Mouse (Mus musculus) gastrocnemius, postnatal 14 days (tissue): ENCODE measurements at regions not wholly inside any gene's neighbourhood (a gene's known extent, or its start where the extent isn't known, plus 50 kb on each side); places are given as distances from the start of the nearest gene placed in this dataset.

ENCODE experiments used
- DNase-seq: peaks from one replicate; pipeline ENCODE4 v3.0.0; 2021; ENCODE audit warnings: mixed read lengths
- intact Hi-C: fragments of 180-260 bp; cut with DNase I; formaldehyde crosslinking; loops from one replicate; pipeline ENCODE4 v1.15.1; 2025; ENCODE audit warnings: low total_unique reads

DNA sequence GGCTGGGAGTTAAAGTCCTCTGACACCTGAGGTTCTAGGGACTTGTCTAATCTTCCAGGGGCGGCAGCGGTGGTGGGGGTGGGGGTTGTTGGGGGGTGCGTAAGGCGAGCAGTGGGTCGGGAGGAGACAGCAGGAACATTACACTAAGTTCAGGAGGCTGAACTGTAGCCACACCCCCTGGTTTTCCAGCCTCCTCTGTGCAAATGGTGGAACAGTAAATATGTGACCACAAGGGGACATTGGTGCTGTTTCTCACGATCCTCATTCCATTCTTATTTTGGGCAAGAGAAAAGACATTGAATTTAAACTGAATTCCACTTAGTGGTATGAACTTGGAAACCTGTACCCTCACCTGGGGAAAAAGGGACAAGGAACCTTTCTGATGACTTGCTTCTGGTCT lies 237.6 kb upstream of the Eef2kmt start:
- intact Hi-C loops, result no loop called here
- no peak for DNase-seq

DNA sequence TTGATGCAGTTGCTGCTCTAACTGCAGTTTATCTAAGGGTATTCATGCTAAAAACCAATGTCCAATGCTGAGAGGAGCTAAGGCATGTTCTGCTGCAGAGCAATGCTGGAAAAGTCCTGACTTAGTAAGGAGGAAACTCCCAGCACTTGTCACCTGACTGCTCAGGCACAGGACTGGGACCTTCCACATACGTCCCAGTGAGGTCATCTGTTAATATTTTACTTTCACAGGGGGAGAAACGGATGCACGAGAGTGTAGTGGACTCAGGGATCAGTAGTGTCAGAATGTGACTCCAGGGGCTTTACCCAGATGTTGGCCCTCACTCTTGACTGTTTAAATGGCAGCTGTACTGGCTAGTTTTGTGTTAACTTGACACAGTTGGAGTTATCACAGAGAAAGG lies 231.5 kb upstream of the Eef2kmt start:
- intact Hi-C loops, result no loop called here

DNA sequence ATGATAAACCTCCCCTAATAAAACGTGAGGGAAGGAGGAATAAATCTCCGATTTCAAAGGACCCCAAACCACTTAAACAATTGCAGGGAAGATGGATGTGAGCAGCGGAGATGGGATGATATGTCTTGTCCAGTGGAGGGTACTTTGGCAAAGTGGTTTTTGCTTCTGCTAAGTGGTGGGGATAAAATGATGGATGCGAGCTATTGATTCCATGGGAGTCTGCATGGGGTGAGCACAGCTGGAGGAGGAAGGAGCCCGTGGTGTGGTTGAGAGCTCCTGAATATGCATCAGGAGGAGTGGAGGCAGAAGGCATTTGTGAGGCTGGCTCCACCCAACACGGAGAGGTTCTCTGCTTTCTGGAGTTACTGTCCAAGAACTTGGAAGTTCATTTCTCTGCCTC lies 227.6 kb upstream of the Eef2kmt start:
- intact Hi-C loops, result no loop called here
- no peak for DNase-seq

More for the DNA sequence above, 231.5 kb upstream of the Eef2kmt start:
- no peak for DNase-seq

DNA sequence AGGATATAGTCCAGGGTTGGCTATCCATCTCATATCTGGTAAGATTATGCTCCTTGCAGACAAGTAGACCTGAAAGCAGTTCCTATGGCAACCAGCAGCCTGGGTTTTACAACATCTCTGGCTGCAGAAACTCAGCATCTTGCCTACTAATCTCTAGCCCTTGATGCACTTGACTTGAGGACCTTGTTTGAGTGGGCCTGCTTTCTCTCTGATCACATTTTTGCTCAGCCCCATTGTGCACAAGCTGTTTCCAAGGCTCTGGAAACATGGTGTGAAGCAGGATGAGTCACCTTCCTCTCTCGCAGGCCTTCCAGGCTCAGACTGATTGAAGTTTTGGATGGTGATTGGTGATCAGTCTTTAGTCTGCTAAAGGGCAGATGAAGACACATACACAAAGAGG lies 224.4 kb upstream of the Eef2kmt start:
- DNase-seq, result no peak
- intact Hi-C loops, result no loop called here

DNA sequence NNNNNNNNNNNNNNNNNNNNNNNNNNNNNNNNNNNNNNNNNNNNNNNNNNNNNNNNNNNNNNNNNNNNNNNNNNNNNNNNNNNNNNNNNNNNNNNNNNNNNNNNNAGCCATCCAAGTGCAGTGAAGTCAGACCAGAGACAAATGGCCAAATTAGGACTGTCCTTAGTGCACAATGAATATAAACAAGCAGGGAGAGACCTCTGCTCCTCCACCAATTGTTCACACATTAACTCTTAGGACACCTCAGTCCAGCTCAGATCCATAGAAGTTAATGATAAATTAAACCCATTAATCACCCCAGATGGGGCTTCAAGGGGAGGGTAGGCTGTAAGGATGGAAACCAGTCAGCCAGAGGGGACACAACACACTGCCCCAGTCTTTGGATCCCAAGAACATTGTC lies 223.2 kb upstream of the Eef2kmt start:
- DNase-seq, result no peak

DNA sequence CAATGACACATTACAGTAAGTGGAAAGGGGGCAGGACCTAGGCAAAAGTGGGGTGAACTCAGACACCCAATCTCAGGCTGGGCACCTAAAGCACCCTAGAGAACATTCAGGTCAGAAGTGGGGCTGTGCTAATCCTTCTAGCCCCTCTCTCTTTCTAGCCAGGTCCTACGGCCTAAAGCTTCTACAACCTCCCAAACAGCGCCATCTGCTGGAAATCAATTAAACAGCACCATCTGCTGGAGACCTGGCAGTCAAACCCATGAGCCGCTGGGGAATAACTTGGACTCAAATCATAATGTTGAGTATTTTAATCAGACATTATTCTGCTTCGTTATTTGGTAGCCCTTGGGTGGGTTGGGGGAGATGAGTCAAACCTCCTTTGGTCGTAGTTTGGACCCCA lies 215.5 kb upstream of the Eef2kmt start:
- DNase-seq, result no peak
- intact Hi-C loops, result loop anchor here (5.0 to 10.0 kb wide), 2 partner anchors 63 to 461 kb away; no protein-coding TSS in a partner anchor

More for the DNA sequence above, 223.2 kb upstream of the Eef2kmt start:
- intact Hi-C loops, result loop anchor here (10.0 kb wide), 1 partner anchor 56 kb away; no protein-coding TSS in a partner anchor

DNA sequence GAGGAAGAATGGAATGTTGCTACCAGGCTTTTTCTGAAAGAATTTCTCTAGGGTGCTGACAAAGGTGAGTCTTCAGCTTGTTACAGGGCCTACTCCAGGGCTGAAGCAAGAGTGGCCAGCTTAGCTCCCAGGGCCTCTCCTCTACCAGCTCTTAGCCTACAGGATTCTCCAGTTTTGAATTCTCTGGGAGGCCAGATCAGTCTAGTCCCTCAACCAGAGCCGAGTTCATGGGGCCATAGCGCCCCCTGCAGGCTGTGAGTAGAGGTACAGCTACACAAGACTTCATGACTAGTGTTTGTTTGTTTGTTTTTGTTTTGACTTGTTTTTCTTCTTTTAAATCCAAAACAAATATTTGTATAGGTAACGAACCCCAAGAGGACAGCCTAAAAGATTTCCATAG lies 211.8 kb upstream of the Eef2kmt start:
- intact Hi-C loops, result loop anchor here (2.0 kb wide), 1 partner anchor 161 kb away; no protein-coding TSS in a partner anchor
- peak; percentile 15 for DNase-seq

DNA sequence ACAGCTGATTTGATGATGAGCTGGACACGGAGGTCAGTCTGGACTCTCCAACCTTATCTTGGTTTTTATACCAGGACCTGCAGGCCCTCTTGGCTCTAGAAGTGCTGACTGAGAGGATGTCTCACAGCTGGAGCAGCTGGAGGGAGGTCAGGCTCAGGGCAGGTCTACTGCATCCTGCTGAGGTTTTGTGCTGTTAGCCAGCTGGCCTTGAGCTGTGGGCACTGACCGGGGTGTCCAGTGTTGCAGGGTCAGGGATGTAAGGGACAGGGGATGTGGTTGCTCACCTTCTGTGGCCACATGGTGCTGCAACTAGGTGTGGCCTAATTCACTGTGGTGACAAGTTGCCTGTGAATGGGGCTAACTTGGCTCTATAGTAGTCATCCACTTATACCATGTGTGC lies 211.0 kb upstream of the Eef2kmt start:
- DNase-seq, result no peak
- intact Hi-C loops, result loop anchor here (2.0 kb wide), 1 partner anchor 160 kb away; no protein-coding TSS in a partner anchor

DNA sequence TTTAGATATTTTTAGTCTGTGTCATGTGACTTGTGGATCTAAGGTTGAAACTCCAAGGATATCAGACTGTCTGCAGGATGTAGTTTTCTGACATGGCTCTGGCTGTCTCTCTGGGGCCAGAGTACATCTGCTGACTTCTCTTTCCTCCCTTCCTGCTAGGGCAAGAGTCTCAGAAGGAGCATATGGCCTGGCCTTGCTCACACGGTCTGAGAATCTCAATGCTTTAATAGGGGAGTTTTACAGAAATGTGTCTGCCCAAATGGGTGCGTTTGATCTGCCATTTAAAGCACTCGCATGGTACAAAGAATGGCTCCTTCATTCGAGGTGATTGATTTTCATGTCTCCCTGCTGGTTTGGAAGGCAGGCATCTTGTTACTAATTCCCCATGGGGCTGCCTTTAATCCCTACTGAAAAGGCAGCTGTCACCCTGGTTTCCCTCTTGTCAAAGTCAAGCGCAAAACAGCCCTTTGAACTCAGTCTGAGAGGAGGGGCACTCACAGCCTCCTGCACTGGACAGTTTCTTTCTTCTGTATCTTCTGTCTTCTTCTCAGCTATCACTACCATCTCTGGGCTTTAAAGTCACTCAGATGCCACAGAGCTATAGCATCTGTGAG lies 199.7 kb upstream of the Eef2kmt start:
- intact Hi-C loops, result no loop called here
- DNase-seq, result no peak

DNA sequence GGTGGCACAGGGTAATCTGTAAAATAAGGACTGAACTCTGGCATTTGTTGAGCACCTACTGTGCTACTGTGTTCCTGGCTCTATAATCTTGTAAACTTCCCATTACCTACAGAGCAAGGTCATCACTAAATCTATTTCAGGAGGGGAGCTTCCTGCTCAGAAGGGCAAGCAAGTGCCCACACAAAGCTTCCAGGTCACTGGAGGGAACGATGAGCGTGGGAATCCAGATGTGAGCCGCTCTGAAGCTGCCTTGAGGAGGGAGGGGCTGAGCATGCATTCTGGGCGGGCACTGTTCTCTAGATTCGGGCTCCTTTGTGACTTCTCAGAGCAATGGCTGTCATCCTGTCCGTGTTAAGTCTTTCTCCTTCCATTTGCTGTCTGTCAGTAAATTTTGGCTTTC lies 198.5 kb upstream of the Eef2kmt start:
- intact Hi-C loops, result no loop called here
- no peak for DNase-seq

DNA sequence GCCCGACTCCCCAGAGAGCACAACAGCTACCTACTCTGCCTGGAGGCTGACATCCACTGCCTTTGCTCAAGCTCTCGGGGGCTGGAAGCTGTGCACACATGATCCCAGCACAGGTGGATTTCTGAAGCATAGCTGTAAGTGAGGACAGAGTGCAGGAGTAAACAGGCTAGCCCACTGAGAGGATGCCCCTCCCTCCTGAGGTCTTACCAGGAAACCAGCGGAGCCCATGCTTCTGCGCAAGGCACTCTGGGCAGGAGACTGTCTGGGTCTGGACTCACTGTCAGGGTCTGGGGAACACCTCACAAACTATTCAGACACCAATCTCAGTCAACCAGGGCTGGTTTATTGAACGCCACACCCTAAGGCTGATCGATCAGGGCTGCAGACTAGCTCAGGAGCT lies 197.2 kb upstream of the Eef2kmt start:
- intact Hi-C loops, result no loop called here
- DNase-seq, result no peak

DNA sequence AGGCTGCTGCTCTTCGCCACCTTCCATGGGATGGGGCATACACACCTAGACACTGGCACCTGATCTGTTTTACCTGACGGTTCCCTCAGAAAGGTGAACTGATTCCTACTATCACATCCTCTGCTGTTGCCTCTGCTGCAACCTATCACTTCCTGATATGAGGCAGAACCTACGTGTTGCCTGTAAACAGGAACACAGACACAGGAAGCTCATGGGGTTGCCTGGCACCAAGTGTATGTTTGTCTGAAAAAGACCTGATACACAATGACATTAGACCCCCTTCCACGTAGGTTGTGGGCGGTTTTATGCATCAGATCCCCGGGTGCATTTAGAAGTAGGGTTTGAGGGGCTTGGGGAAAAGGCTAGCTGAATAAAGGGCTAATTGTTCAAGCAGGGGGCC lies 190.0 kb upstream of the Eef2kmt start:
- intact Hi-C loops, result no loop called here
- no peak for DNase-seq

DNA sequence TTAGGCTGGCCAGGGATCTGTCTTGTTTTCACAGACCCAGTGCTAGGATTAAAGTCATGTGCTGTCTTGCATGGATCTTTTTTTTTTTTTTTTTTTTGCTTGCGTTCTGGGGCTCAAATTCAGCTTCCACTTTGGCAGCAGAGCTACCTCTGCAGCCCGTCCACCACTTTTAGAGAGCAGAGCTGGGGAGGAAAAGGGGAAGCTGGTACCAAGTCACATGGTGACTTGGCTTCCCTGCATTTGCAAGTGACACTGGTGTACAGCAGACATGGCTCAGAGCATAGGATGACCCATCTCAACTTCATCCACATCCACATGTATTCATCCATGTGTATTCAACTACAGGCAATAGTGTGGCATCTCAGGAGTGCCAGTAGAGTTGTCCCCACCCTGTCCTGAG lies 189.0 kb upstream of the Eef2kmt start:
- DNase-seq, result no peak
- intact Hi-C loops, result no loop called here

DNA sequence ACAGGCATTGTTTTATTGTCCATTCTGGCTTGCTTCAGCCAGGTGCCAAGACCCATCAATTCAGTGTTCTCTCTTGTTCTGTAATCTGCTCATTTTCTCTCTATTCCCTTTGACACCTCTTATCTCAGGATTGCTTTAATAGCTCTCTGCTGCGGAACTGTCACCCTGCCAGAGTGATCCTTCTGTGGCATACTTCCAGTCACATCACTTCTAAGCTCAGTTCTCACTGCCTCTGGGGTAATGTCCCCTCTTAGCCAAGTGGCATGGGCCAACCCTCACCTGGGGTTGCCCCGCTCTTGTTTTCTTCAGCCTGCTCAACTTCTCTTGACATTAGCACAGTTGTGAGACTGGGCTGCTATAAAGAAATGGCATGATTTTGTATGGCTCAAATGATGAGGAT lies 183.9 kb upstream of the Eef2kmt start:
- DNase-seq, result no peak

DNA sequence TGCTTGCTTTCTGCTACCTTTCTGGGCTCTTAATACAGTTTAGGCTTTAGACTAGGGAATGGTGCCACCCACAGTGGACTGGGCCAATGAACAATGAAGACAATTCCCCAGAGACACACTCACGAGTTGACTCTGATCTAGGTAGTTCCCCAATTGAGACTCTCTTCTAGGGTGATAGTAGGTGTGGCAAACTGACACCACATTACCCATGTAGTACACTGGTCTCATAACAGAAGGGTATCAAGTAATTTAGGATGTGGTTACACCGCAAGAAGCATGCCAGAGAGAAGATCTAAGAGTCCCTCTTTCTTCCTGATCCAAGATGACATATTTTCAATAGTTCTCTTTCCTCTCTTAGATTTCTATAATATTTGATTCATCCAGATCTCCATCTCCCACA lies 182.6 kb upstream of the Eef2kmt start:
- intact Hi-C loops, result no loop called here
- DNase-seq, result no peak

More for the DNA sequence above, 183.9 kb upstream of the Eef2kmt start:
- intact Hi-C loops, result no loop called here

DNA sequence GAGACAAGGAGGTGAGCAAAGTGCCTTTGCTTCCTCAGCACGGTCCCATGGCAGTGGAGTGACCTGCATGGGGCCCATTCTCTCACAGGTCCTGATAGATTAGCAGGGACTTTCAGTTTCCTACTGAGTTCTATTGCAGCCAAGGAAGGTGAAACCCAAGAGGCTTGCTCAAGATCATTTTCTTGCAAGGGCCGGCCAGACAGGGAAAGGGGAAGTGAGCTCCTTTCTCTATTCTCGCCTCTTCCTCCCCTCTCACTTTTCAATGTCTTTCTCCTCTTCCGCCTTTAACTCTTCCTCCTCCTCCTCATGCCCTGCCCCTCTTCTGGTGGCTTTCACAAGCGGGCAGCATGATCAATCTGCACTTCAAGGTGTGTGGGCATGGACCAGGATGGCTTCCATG lies 175.9 kb upstream of the Eef2kmt start:
- no peak for DNase-seq
- intact Hi-C loops, result no loop called here

DNA sequence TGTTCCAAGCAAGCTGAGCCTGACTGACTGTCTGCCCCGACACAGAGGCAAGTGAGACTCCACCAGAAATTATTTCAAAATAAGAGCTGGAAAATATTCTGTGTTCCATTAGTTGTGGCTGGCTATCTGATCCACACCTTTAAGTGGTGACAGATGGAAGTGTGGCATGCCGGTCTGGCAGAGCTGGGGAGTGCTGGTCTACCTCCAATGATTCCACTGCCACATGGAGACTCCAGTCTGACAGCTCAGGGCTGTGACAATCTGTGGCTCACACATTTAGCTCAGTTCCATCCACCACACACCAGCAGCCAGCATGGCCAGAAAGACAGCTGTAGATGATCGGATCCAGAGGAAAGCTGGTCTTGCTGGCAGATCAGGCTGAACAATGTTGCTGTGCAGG lies 175.3 kb upstream of the Eef2kmt start:
- DNase-seq, result peak; percentile 15
- intact Hi-C loops, result no loop called here

DNA sequence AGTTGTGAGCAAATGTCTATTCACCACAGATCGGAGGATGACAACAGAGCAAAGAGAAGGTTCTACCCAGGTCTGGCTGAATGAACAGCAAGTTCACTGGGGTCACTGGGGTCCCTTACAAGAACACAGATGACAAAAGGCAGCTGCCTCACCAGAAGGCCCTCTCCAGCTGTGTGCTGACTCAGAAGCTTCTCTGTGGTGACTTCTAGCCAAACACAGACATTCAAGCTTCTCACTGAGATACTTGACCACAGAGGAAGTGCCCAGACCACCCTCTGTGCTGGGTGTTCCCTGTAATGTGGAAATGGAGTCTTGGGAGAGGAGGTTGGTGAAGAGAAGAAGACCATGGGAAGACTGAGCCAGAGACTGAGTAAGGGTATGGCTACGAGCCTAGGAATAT lies 173.7 kb upstream of the Eef2kmt start:
- intact Hi-C loops, result no loop called here

DNA sequence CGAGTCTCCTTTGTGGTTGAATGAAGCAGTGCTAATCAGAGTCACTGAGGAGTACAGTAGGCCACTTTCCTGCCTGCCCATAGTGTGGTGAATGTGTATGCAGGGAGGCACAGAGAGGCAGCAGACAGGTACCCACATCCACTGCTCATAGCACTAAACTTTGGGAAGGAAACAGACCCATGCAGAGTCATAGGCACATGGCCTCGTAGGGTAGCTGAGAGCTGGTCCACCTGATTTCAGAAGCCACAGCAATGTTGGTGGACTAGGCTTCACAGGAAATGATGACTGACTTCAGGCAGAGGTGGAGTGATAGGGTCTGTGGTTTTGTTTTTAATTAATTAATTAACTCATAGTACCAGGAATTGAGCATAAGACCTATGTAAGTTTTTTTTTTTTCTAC lies 170.1 kb upstream of the Eef2kmt start:
- intact Hi-C loops, result no loop called here
- no peak for DNase-seq

More for the DNA sequence above, 173.7 kb upstream of the Eef2kmt start:
- DNase-seq, result no peak

DNA sequence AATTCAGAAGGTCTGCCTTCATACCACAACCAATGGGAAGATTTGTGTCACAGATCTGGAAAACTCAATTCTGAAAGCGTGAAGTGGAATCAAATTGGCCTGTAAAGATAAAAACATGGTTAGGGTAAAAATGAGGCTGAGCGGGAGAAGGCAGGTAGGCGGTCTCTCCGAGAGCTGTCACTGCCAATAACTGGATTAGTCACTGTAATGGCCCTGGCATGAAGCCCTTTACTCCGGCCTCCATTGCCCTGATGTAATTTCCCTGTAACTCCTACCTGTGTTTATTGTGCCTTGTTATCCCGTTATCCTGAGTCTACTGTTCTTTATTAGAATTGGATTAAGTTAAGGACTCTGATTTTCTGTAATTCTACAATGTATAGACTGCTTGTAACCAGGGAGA lies 166.3 kb upstream of the Eef2kmt start:
- no peak for DNase-seq

DNA sequence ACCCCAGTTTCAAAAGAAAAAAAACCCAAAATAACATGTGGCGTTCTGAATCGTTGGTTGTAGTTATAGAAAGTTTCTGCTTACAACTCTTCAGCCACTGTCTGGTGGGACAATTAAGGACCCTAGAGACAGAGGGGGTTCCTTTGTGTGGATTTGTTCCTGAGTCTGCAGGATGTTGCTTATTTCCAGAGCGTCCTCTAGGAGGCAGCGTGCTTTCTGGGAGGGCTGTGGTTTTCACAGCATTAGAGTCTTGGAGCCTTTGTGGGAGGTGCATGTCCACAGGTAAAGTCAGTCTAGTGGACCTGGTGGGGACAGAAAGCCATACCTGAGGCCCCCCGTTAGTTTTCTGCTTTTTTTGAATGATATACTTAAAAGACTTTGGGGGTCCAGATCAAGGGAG lies 165.8 kb upstream of the Eef2kmt start:
- intact Hi-C loops, result no loop called here
- no peak for DNase-seq

More for the DNA sequence above, 166.3 kb upstream of the Eef2kmt start:
- intact Hi-C loops, result no loop called here

DNA sequence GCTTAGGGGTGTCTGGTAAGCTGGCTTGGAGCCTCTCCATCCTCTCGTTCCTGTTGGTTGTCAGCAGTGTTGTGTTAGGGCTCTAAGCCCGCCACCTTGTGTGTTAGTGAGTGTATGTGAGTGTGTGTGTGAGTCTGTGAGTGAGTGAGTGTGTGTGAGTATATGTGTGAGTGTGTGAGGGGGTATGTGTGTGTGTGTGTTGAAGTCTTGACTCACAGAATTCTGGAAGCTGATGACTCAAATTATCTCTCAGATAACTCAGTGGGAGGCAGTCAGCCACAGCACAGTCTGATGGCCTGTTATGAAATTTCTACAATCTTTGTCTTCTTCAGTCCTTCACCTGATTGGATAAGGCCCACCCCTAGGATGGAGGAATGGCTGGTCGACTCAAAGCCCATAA lies 163.7 kb upstream of the Eef2kmt start:
- no peak for DNase-seq
- intact Hi-C loops, result no loop called here
